8 mouse cellular contexts compared by ENCODE assay signal in genomic region chr17:24168590-24169277, GRCm38 (mm10). TPM values are rescaled to one million over a fixed set of nuclear protein-coding genes. Genes with fewer than 3 reads are reported as not detected.
DNase-seq lines count a peak whose midpoint lies in the region; ATAC-seq lines count a peak whose summit lies in the region.

No protein-coding gene starts in this region.

- H3K36me3 ChIP-seq in forebrain, embryonic 15.5 days, result peaks cover 16% of the 10 kb centered on the region; the same call in 1 of the 2 replicates

- H3K4me3 ChIP-seq in forebrain, embryonic 15.5 days, result peak overlapping the region; percentile 95

- intact Hi-C loops in heart, postnatal 36 days (cut with DNase I), result loop anchor here (2.0 kb wide), 1 partner anchor 36 kb away; the partner anchor contains the start of gene Tbc1d24

- peak overlapping the region; percentile 96 for H3K9ac ChIP-seq in forebrain, embryonic 15.5 days (replicated peaks)

- peak; percentile 71 for DNase-seq in MN1 (ENCODE audit: low spot score)
- peak; percentile 78 for DNase-seq in cerebellum, adult 11 months
- peak; percentile 46 to 69 for DNase-seq in heart, postnatal 36 days
- DNase-seq in layer of hippocampus, adult 9-11 months, result peak; percentile 83
- DNase-seq in lung, postnatal 10 days, result peak; percentile 72
- peak; percentile 82 for DNase-seq in retina, postnatal 1 day
- DNase-seq in thymus, postnatal 36 days, result peak; percentile 68 to 77

- WGBS in forebrain, embryonic 15.5 days, result under 1% methylated on average over 41 of the region's 41 CpGs

- H3K4me2 ChIP-seq in forebrain, embryonic 15.5 days (replicated peaks), result peak overlapping the region; percentile 91

- no peaks in the 10 kb centered on the region for H3K27me3 ChIP-seq in forebrain, embryonic 15.5 days

- H3K4me1 ChIP-seq in forebrain, embryonic 15.5 days, result peaks cover 37% of the 10 kb centered on the region

- H3K27ac ChIP-seq in forebrain, embryonic 15.5 days (replicated peaks), result peak overlapping the region; percentile 99

- ATAC-seq in forebrain, embryonic 15.5 days (replicated peaks), result peak; percentile 68

- no peaks in the 10 kb centered on the region for H3K9me3 ChIP-seq in forebrain, embryonic 15.5 days

RNA-seq across cellular contexts. Expression of gene Atp6v0c, which starts 0.8 kb away (rescaled TPM):
- polyA plus RNA-seq in forebrain, embryonic 15.5 days (2015; fragmentation: Nextera tagmentation; extraction: Ambion mirVana), result 872 and 917 TPM in 2 replicates
- 100 to 1,000 TPM; 227 to 247 TPM for total RNA-seq in heart, postnatal 36 days (2021)

RNA-seq across cellular contexts. Expression of gene Amdhd2, which starts 5.2 kb away (rescaled TPM):
- 28.7 and 31.5 TPM in 2 replicates for polyA plus RNA-seq in forebrain, embryonic 15.5 days (2015; fragmentation: Nextera tagmentation; extraction: Ambion mirVana)
- total RNA-seq in heart, postnatal 36 days (2021), result 10 to 100 TPM; 10.8 to 15.0 TPM

RNA-seq across cellular contexts. Expression of gene Pdpk1, which starts 18.0 kb away (rescaled TPM):
- polyA plus RNA-seq in forebrain, embryonic 15.5 days (2015; fragmentation: Nextera tagmentation; extraction: Ambion mirVana), result 58.8 and 61.9 TPM in 2 replicates
- total RNA-seq in heart, postnatal 36 days (2021), result 10 to 100 TPM; 41.0 to 45.2 TPM

RNA-seq across cellular contexts. Expression of gene Tbc1d24, which starts 36.6 kb away (rescaled TPM):
- 18.8 and 19.5 TPM in 2 replicates for polyA plus RNA-seq in forebrain, embryonic 15.5 days (2015; fragmentation: Nextera tagmentation; extraction: Ambion mirVana)
- total RNA-seq in heart, postnatal 36 days (2021), result 1 to 10 TPM; 8.4 to 9.4 TPM

RNA-seq across cellular contexts. Expression of gene Ntn3, which starts 40.6 kb away (rescaled TPM):
- 4.9 and 5.2 TPM in 2 replicates for polyA plus RNA-seq in forebrain, embryonic 15.5 days (2015; fragmentation: Nextera tagmentation; extraction: Ambion mirVana)
- total RNA-seq in heart, postnatal 36 days (2021), result under 1 TPM; 0.58 to 0.68 TPM

Comparison
In these comparisons a context has a peak if more than half of its experiments do, and no peak if none do; other contexts are left out.
1. Peak in every context shown above with its lines: DNase-seq, ATAC-seq, H3K4me3 ChIP-seq and H3K27ac ChIP-seq.